Mouse (Mus musculus) limb, embryonic 14.5 days (tissue): ENCODE results near the gene Dtx1. TPM values are rescaled to one million over a fixed set of nuclear protein-coding genes. Genes with fewer than 3 reads are reported as not detected.

Source experiments
- ATAC-seq: fragments of 200-750 bp; cut with Nextera tagmentation; 2 replicates; pipeline ENCODE4 v1.8.0; 2017; ENCODE audit warnings: low read depth, moderate number of reproducible peaks, moderate TSS enrichment; ENCODE audit not compliant: low FRiP score
- DNase-seq: peaks from one replicate; pipeline ENCODE4 v3.0.0-alpha.2; 2015; ENCODE audit warnings: low spot score
- H3K27ac ChIP-seq: fragments of 300-500 bp; sonication (generic); replicated peaks from 2 replicates; pipeline ENCODE4 v1.5.1; 2014; ENCODE audit warnings: low read depth, mild to moderate bottlenecking, low read length, moderate library complexity, mixed read lengths
- H3K27me3 ChIP-seq: fragments of 300-500 bp; sonication (generic); 2 replicates; pipeline ENCODE4 v1.6.1; 2014; ENCODE audit warnings: low read length, mixed read lengths; ENCODE audit not compliant: control insufficient read depth, insufficient read depth
- H3K36me3 ChIP-seq: fragments of 300-500 bp; sonication (generic); 2 replicates; pipeline ENCODE4 v1.6.1; 2014; ENCODE audit warnings: mild to moderate bottlenecking, low read length, moderate library complexity, mixed read lengths; ENCODE audit not compliant: control insufficient read depth, insufficient read depth
- H3K4me1 ChIP-seq: fragments of 300-500 bp; sonication (generic); 2 replicates; pipeline ENCODE4 v1.6.1; 2014; ENCODE audit warnings: antibody characterized with exemption, low read length, mixed read lengths; ENCODE audit not compliant: control insufficient read depth, insufficient read depth
- H3K4me2 ChIP-seq: fragments of 300-500 bp; sonication (generic); replicated peaks from 2 replicates; pipeline ENCODE4 v1.6.1; 2014; ENCODE audit warnings: low read depth, mild to moderate bottlenecking, low read length, moderate library complexity; ENCODE audit not compliant: severe bottlenecking
- H3K4me3 ChIP-seq: fragments of 300-500 bp; sonication (generic); replicated peaks from 2 replicates; pipeline ENCODE4 v1.5.1; 2014; ENCODE audit warnings: low read length
- H3K9ac ChIP-seq: fragments of 300-500 bp; sonication (generic); 2 replicates; pipeline ENCODE4 v1.6.1; 2014; ENCODE audit warnings: mild to moderate bottlenecking, low read depth, low read length, moderate library complexity; ENCODE audit not compliant: severe bottlenecking
- H3K9me3 ChIP-seq: fragments of 300-500 bp; sonication (generic); 2 replicates; pipeline ENCODE4 v1.6.1; 2016; ENCODE audit warnings: low read length; ENCODE audit not compliant: control insufficient read depth
- POLR2A ChIP-seq: fragments of 200-500 bp; IDR thresholded peaks from 2 replicates; pipeline ENCODE4 v1.8.0; 2012; ENCODE audit warnings: inconsistent platforms, mild to moderate bottlenecking, moderate library complexity, borderline replicate concordance; ENCODE audit not compliant: insufficient read depth, insufficient read length; ENCODE audit errors: extremely low read depth
- WGBS: fragments of 180-500 bp; shearing (Covaris S2); extraction: QIAGEN DNeasy Blood & Tissue Kit; methylation state at CpG from one replicate; pipeline ENCODE4 v1.1.7; 2014; 5-methylcytosine and 5-hydroxymethylcytosine counted together
- polyA plus RNA-seq, 2 experiments: library from polyadenylated mRNA; depleted of rRNA in 1 of 2; stranded (reverse) in 1 of 2; unstranded in 1 of 2; fragments of >200 nt; fragmentation: Nextera tagmentation in 1 of 2; extraction: Ambion mirVana in 1 of 2; gene quantifications; 2 replicates each; pipeline versions ENCODE4 v1.2.1 to v1.2.3; 2012 to 2014

Dtx1 gene
- polyA plus RNA-seq, 2 experiments = 3.9 to 11.1 TPM

DNA sequence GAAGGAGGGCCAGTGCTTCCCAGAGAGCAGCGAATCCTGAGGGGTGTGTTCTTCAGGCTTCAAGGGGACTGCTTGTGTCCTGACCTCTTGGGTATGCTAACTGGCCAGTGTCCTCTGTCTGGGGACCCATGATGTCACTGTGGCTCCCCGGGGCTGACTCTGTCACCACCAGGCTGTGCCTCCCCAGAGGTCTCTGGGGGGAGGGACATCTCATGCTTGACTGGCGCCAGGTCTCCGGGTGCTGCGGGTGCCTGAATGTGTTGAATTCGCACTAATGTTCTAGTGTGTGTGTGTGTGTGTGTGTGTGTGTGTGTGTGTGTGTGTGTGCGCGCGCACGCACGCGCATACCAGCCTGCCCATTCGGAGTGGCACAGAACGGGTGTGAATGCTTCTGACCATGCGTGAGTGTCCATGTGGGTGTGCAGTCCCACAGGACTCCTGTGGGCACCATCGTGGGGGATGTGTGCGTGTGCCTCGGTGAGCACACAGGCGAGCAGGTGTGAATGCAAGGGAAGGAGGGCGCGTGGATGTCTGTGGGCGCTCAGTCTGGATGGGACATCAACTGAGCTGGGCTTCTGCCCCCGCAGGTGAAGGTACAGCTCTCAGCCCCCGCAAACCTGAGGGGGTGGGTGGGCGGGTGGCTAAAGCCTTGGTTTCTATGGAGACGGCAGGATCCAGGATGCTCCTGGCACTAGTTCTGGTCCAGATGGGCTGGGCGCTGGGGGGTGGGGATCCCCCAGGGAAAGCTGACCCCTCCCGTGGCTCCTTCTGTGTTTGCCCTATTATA lies 58.6 kb downstream of the Dtx1 start:
- Histone ChIP-seq H3K36me3 (no peaks in the 10 kb centered on the region), H3K4me3 (no peak overlapping the region), H3K4me2 (no peak overlapping the region), H3K27ac (no peak overlapping the region), H3K9me3 (no peaks in the 10 kb centered on the region), H3K9ac (no peak overlapping the region), H3K27me3 (peaks cover 29% of the 10 kb centered on the region), H3K4me1 (peaks cover 3% of the 10 kb centered on the region; the same call in 1 of the 2 replicates)
- no peak for DNase-seq
- no peak for TF ChIP-seq POLR2A
- ATAC-seq = no peak
- WGBS = 77% methylated on average over 24 of the region's 28 CpGs

DNA sequence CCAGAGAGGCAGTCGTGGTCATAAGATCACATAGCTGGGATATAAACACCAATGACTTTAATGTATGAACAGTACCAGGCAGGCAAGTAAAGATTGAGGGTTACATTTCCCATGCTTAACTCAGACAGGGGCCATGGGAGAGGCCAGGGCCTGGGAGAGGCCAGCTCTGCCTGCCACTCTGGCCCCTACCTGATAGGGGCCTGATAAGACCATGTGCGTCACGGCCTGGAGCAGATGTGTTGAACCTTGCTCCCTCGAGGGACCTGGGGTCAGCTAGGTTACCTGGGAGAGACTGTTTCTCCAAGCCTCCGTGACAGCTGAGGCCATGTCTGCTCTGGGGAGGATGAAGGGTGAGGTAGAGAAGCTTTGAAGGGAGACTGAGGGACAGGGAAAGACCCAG lies 60.5 kb downstream of the Dtx1 start:
- no peak for DNase-seq
- H3K36me3 ChIP-seq = no peaks in the 10 kb centered on the region
- no peak overlapping the region for H3K27ac ChIP-seq
- peaks cover 3% of the 10 kb centered on the region; the same call in 1 of the 2 replicates for H3K4me1 ChIP-seq
- no peak overlapping the region for H3K4me3 ChIP-seq
- H3K9me3 ChIP-seq = no peaks in the 10 kb centered on the region
- H3K27me3 ChIP-seq = peaks cover 39% of the 10 kb centered on the region
- H3K9ac ChIP-seq = no peak overlapping the region
- no peak for ATAC-seq
- no peak for TF ChIP-seq POLR2A
- H3K4me2 ChIP-seq = no peak overlapping the region
- WGBS = 75% methylated on average over 5 of the region's 5 CpGs

DNA sequence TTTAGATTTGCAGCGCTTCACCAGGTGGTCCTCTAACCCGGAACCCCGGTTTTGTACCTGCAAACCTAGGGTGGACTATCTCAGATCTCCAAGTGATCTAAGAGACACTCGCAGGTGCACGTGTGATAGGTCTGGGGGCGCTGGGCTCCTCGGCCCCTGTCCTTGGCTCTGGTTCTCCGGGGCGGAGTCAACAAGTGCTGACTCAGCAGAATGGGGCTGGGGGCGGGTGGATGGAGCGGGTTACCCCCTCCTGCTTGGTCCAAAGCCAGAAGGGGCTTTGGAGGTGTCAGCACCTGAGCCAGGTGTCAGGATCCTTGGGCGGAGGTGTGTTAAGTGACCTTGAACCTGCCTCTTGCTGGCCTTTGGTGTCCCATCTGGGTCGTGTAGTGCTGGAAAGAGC lies 61.8 kb downstream of the Dtx1 start:
- ATAC-seq = no peak
- no peaks in the 10 kb centered on the region for H3K9me3 ChIP-seq
- peaks cover 3% of the 10 kb centered on the region; the same call in 1 of the 2 replicates for H3K4me1 ChIP-seq
- peaks cover 39% of the 10 kb centered on the region for H3K27me3 ChIP-seq
- no peak for DNase-seq
- no peaks in the 10 kb centered on the region for H3K36me3 ChIP-seq
- 18% methylated on average over 13 of the region's 13 CpGs for WGBS
- H3K27ac ChIP-seq = no peak overlapping the region
- TF ChIP-seq POLR2A = no peak
- no peak overlapping the region for H3K4me2 ChIP-seq
- no peak overlapping the region for H3K9ac ChIP-seq
- no peak overlapping the region for H3K4me3 ChIP-seq

DNA sequence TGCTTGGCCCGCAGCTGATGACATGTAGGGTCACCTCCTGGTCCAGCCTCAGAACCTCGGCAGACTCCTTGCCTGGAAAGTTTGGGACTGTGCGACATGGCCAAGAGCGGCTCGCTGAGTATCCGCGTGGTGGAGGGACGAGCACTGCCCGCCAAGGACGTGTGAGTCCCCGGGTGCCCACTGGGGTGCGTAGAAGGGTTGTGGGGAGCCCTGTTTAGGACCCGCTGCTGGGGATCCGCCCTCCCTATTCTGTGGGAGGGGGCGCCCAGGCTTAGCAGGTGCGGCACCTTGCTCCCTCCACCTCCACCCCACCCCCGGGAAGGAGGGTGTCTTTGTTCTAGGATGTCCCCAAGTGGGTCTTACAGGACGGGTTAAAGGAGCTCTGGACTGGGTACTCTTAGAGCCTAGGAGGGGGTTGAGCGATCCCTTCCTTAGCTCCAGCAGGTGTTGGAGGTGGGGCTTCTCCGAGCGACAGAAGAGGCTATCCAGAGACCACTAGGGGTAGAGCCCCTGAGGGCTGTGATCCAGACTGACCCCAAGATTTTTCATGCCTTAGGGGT lies 62.3 kb downstream of the Dtx1 start:
- 4% methylated on average over 20 of the region's 21 CpGs for WGBS
- ATAC-seq (no peak), DNase-seq (no peak)
- Histone ChIP-seq H3K36me3 (no peaks in the 10 kb centered on the region), H3K9ac (no peak overlapping the region), H3K4me1 (peaks cover 3% of the 10 kb centered on the region; the same call in 1 of the 2 replicates), H3K4me2 (peak overlapping the region; percentile 39), H3K9me3 (no peaks in the 10 kb centered on the region), H3K27me3 (peaks cover 39% of the 10 kb centered on the region), H3K4me3 (peak overlapping the region; percentile 22), H3K27ac (no peak overlapping the region)
- no peak for TF ChIP-seq POLR2A

DNA sequence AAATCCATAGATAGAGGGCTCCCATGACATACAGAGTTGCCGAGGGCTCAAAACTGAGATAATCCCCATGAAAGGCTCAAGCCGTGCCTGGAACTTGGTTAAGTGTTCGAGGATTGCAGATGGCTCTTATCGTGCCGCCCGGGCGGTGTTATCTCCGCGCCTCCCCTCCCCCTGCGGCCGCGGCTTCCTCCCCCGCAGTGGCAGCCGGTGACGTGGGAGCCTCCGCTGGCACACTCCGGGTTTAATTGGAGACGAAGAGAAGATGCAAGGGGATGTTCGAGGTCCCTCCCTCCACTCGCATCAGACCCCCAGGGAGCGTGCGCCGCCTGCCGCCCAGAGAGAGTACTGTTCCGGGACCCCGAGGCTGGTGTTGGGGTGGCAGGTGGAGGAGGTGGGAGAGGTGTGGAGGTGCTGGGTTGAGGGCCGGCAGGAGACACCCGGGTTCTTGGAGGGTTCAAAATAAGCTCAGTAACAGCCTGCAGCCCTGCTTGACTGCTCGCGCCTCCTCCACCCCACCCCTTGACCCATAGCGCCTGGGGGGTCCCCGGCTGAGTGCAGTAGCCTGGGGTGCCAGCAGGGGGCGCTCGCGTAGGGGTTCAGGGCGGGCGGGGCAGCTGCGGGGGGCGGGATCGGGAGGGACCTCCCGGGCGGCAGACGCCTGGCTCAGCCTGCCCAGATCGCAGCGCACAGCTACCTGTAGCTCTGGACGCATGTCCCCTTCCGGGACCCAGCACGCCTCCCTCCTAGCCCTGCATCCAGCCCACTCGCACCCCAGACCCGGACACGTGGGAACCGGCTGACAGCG lies 63.0 kb downstream of the Dtx1 start, which contains the start of gene Rasal1:
Rasal1 (plus strand) TSS at position 244 of the 805 bp plus-strand sequence.
- DNase-seq = no peak
- TF ChIP-seq POLR2A = no peak
- no peak within 1 kb of the TSS for H3K27ac ChIP-seq
- peaks cover 39% of the 10 kb centered on the region for H3K27me3 ChIP-seq
- no peak within 1 kb of the TSS for H3K9ac ChIP-seq
- no peak for ATAC-seq
- peak within 1 kb of the TSS; percentile 22 for H3K4me3 ChIP-seq
- WGBS = 2% methylated on average over 41 of the region's 53 CpGs
- peak within 1 kb of the TSS; percentile 39 for H3K4me2 ChIP-seq
- no peaks in the 10 kb centered on the region for H3K36me3 ChIP-seq
- H3K9me3 ChIP-seq = no peaks in the 10 kb centered on the region
- peaks cover 3% of the 10 kb centered on the region; the same call in 1 of the 2 replicates for H3K4me1 ChIP-seq
